ENCODE assay signal across 10 mouse cellular contexts in genomic region chr10:70246076-70246475, GRCm38 (mm10). TPM values are rescaled to one million over a fixed set of nuclear protein-coding genes. Genes with fewer than 3 reads are reported as not detected.
DNase-seq lines count a peak whose midpoint lies in the region; ATAC-seq and TF ChIP-seq lines count a peak whose summit lies in the region.
"Had no signal": no experiment of that assay in that cellular context is flagged by ENCODE, and none has a peak within 500 bp of the region (broad histone marks: within the 10 kb centered on the region; RNA-seq: fewer than 3 reads in every experiment).

No protein-coding gene starts in this region.

- H3K27ac ChIP-seq in ES-E14 (ENCODE audit: insufficient read depth, low read depth, low read length, poor library complexity, severe bottlenecking), result no peak overlapping the region
- no peak overlapping the region for H3K27ac ChIP-seq in hindbrain, postnatal 0 days
- H3K27ac ChIP-seq in liver, embryonic 14.5 days, result no peak overlapping the region

- 34% methylated on average over 9 of the region's 9 CpGs for WGBS in hindbrain, postnatal 0 days
- WGBS in liver, embryonic 14.5 days (ENCODE audit: insufficient replicate concordance), result 36% methylated on average over 9 of the region's 9 CpGs

- no peak for DNase-seq in ES-E14 (ENCODE audit: low read depth, low spot score)
- peak; percentile 3 for DNase-seq in embryo, embryonic 11.5 days (ENCODE audit: low read depth, low spot score)
- no peak for DNase-seq in hindbrain, postnatal 0 days (ENCODE audit: low spot score)
- no peak for DNase-seq in liver, embryonic 14.5 days (ENCODE audit: low read depth in 3 of 3, low spot score in 3 of 3)
- DNase-seq in thymus, postnatal 36 days, result no peak
- no peak for DNase-seq in left cerebral cortex, adult 18-20 months (ENCODE audit: low spot score in 2 of 2)
- DNase-seq in left cerebral cortex, adult 11 months (ENCODE audit: low spot score), result no peak
- DNase-seq: adrenal gland, adult 8-10 months; right cerebral cortex, postnatal 4 days had no signal

- H3K36me3 ChIP-seq in ES-E14 (ENCODE audit: control insufficient read depth, insufficient read depth, low read length, poor library complexity, severe bottlenecking), result no peaks in the 10 kb centered on the region
- no peaks in the 10 kb centered on the region for H3K36me3 ChIP-seq in hindbrain, postnatal 0 days (ENCODE audit: insufficient read depth, low read length)
- H3K36me3 ChIP-seq in liver, embryonic 14.5 days (replicated peaks; ENCODE audit: control insufficient read depth, insufficient read depth, low read depth), result no peaks in the 10 kb centered on the region

- in situ Hi-C loops in ES-E14 (cut with MboI; ENCODE audit: low sequenced_read_pairs in 2 of 2, unreplicated experiment in 2 of 2), result no loop called here

- H3K4me1 ChIP-seq in ES-E14 (ENCODE audit: control insufficient read depth in 2 of 2, insufficient read depth in 2 of 2, low read length in 2 of 2, poor library complexity in 1 of 2), result peaks cover 0 to 12% of the 10 kb centered on the region in 2 experiments; a peak in 2 of 4 replicates
- no peaks in the 10 kb centered on the region; the same call in 1 of the 2 replicates for H3K4me1 ChIP-seq in hindbrain, postnatal 0 days (ENCODE audit: insufficient read depth, low read length)
- 0 out of 4 replicates have a peak, but pooled peaks cover 0 to 1% of the 10 kb centered on the region in 2 experiments for H3K4me1 ChIP-seq in liver, embryonic 14.5 days (replicated peaks; ENCODE audit: control insufficient read depth in 2 of 2, insufficient read depth in 2 of 2, low read length in 1 of 2)

- H3K9ac ChIP-seq in ES-E14 (ENCODE audit: insufficient read depth, low read depth, low read length, poor library complexity, severe bottlenecking), result no peak overlapping the region
- H3K9ac ChIP-seq in hindbrain, postnatal 0 days (replicated peaks; ENCODE audit: low read length), result peak overlapping the region; percentile 72; the same call in 1 of the 2 replicates
- no peak overlapping the region for H3K9ac ChIP-seq in liver, embryonic 14.5 days (replicated peaks)

- no peak for TF ChIP-seq EP300 in liver, embryonic 14.5 days (IDR thresholded peaks at IDR 0.05; ENCODE audit: low read depth)

- peak overlapping the region; percentile 99 for H3K4me2 ChIP-seq in hindbrain, postnatal 0 days (ENCODE audit: low read depth, low read length)
- H3K4me2 ChIP-seq in liver, embryonic 14.5 days (ENCODE audit: low read depth), result peak overlapping the region; percentile 63

- no peak for TF ChIP-seq CTCF in hindbrain, postnatal 0 days (IDR thresholded peaks at IDR 0.05; ENCODE audit: low read depth)
- no peak for TF ChIP-seq CTCF in liver, embryonic 14.5 days (IDR thresholded peaks at IDR 0.05; ENCODE audit: low read depth)

- H3K9me3 ChIP-seq in ES-E14 (ENCODE audit: control insufficient read depth, insufficient read depth, low read depth, low read length), result no peaks in the 10 kb centered on the region
- no peaks in the 10 kb centered on the region for H3K9me3 ChIP-seq in hindbrain, postnatal 0 days (ENCODE audit: low read length)
- H3K9me3 ChIP-seq in liver, embryonic 14.5 days (ENCODE audit: control insufficient read depth, low read length), result no peaks in the 10 kb centered on the region

- no peaks in the 10 kb centered on the region for H3K27me3 ChIP-seq in hindbrain, postnatal 0 days (ENCODE audit: insufficient read depth, low read length)
- peaks cover 28% of the 10 kb centered on the region for H3K27me3 ChIP-seq in liver, embryonic 14.5 days (ENCODE audit: control insufficient read depth, insufficient read depth, low read length)

- H3K4me3 ChIP-seq in ES-E14 (ENCODE audit: insufficient read depth in 1 of 2, low read depth in 1 of 2, low read length in 2 of 2, poor library complexity in 1 of 2, severe bottlenecking in 1 of 2), result peak overlapping the region; percentile 57 to 63
- peak overlapping the region; percentile 72 for H3K4me3 ChIP-seq in hindbrain, postnatal 0 days (ENCODE audit: low read length)
- no peak overlapping the region for H3K4me3 ChIP-seq in liver, embryonic 14.5 days (ENCODE audit: insufficient read depth in 1 of 2, low read depth in 2 of 2, low read length in 2 of 2)

- no peak for ATAC-seq in hindbrain, postnatal 0 days
- no peak for ATAC-seq in liver, embryonic 14.5 days (ENCODE audit: insufficient read depth)
- ATAC-seq in megakaryocyte progenitor cell, adult 5-6 weeks (replicated peaks; ENCODE audit: poor library complexity), result no peak

TF ChIP-seq in ES-E14, 5 proteins besides CTCF, POLR2A, EP300 and RAD21:
- TF ChIP-seq MAFK (IDR thresholded peaks at IDR 0.05; ENCODE audit: insufficient read depth, low read depth, low read length) (no peak), HCFC1 (IDR thresholded peaks at IDR 0.05; ENCODE audit: borderline replicate concordance, insufficient read depth, low read length) (no peak), ZNF384 (IDR thresholded peaks at IDR 0.05; ENCODE audit: low read depth, low read length) (no peak), ZC3H11A (IDR thresholded peaks at IDR 0.05; ENCODE audit: borderline replicate concordance, low read depth, low read length) (no peak), CHD2 (IDR thresholded peaks at IDR 0.05; ENCODE audit: low read depth, low read length) (no peak)

RNA-seq across cellular contexts. Expression of gene Slc16a9, which starts 1.2 kb away (rescaled TPM):
- total RNA-seq in ES-E14 (2012; rRNA removed), result 1.3 and 2.0 TPM in 2 replicates
- 7.3 and 11.6 TPM in 2 replicates for total RNA-seq in hindbrain, postnatal 0 days (2014; rRNA removed)
- 4.5 and 4.7 TPM in 2 replicates for polyA plus RNA-seq in hindbrain, postnatal 0 days (2015; fragmentation: Nextera tagmentation; extraction: Ambion mirVana)
- polyA plus RNA-seq in liver, embryonic 14.5 days (2012; rRNA removed), result 0.26 and 0.27 TPM in 2 replicates
- 0.28 and 0.39 TPM in 2 replicates for polyA plus RNA-seq in liver, embryonic 14.5 days (2014; fragmentation: Nextera tagmentation; extraction: Ambion mirVana)
- total RNA-seq in megakaryocyte progenitor cell, adult 5-6 weeks (2015), result 0.17 and 0.52 TPM in 2 replicates
- 0.29 and 0.81 TPM in 2 replicates for total RNA-seq in megakaryocyte progenitor cell, adult 5-6 weeks (2017)
- 1 to 10 TPM; 1.4 to 2.2 TPM for total RNA-seq in left cerebral cortex, adult 18-20 months (2021)

RNA-seq across cellular contexts. Expression of gene Mrln, which starts 41.6 kb away (rescaled TPM):
- total RNA-seq in ES-E14 (2012; rRNA removed), result not detected in 2 replicates
- 5.3 and 6.3 TPM in 2 replicates for total RNA-seq in hindbrain, postnatal 0 days (2014; rRNA removed)
- polyA plus RNA-seq in hindbrain, postnatal 0 days (2015; fragmentation: Nextera tagmentation; extraction: Ambion mirVana), result 3.3 and 3.9 TPM in 2 replicates
- polyA plus RNA-seq in liver, embryonic 14.5 days (2012; rRNA removed), result 0.15 TPM in 1 of 2 replicates, not detected in the other
- not detected in 2 replicates for polyA plus RNA-seq in liver, embryonic 14.5 days (2014; fragmentation: Nextera tagmentation; extraction: Ambion mirVana)
- not detected in 2 replicates for total RNA-seq in megakaryocyte progenitor cell, adult 5-6 weeks (2015)
- total RNA-seq in megakaryocyte progenitor cell, adult 5-6 weeks (2017), result not detected in 2 replicates
- not detected for total RNA-seq in left cerebral cortex, adult 18-20 months (2021)

Comparison
In these comparisons a context has a peak if more than half of its experiments do, and no peak if none do; other contexts are left out.
1. H3K4me3 ChIP-seq: peak in ES-E14 (2 of 2) and hindbrain, postnatal 0 days (single experiment); none in liver, embryonic 14.5 days (0 of 2).